Mouse (Mus musculus) MEL (cell line): Measurements from ENCODE around the gene Mgat4c.
"Not testable (repeated sequence)": the region's sequence is repeated elsewhere in the genome, so short reads cannot be mapped to it uniquely, and the experiment has no call there.

Experiments
- CHD2 ChIP-seq: IDR thresholded peaks from 2 replicates; pipeline ENCODE4 v1.6.1; 2011; ENCODE audit warnings: low read length, improper control_type of control experiment
- CTCF ChIP-seq, 3 experiments: IDR thresholded peaks in 2 of 3; conservative IDR thresholded peaks in 1 of 3; 2 replicates each; pipeline ENCODE4 v1.5.1; 2011 to 2012; ENCODE audit warnings: low read length in 3 of 3, low read depth in 2 of 3, mild to moderate bottlenecking in 2 of 3, improper control_type of control experiment in 1 of 3, inconsistent platforms in 1 of 3, mixed read lengths in 1 of 3, moderate library complexity in 1 of 3; ENCODE audit not compliant: control insufficient read depth in 1 of 3, insufficient read depth in 1 of 3, poor library complexity in 1 of 3, severe bottlenecking in 1 of 3
- EP300 ChIP-seq, 2 experiments: IDR thresholded peaks; 2 replicates each; pipeline ENCODE4 v1.6.1; 2011; ENCODE audit warnings: improper control_type of control experiment in 2 of 2, low read length in 2 of 2, low read depth in 1 of 2, mild to moderate bottlenecking in 1 of 2
- ETS1 ChIP-seq: IDR thresholded peaks from 2 replicates; pipeline ENCODE4 v1.6.1; 2012; ENCODE audit warnings: low read depth, mild to moderate bottlenecking, inconsistent platforms, low read length, improper control_type of control experiment, moderate library complexity
- POLR2AphosphoS2 ChIP-seq: IDR thresholded peaks from 2 replicates; pipeline ENCODE4 v1.6.1; 2011; ENCODE audit warnings: low read length, improper control_type of control experiment
- UBTF ChIP-seq: IDR thresholded peaks from 2 replicates; pipeline ENCODE4 v1.6.1; 2012; ENCODE audit warnings: low read depth, mild to moderate bottlenecking, inconsistent platforms, low read length, improper control_type of control experiment, moderate library complexity, borderline replicate concordance; ENCODE audit not compliant: insufficient read depth
- ZC3H11A ChIP-seq: IDR thresholded peaks from 2 replicates; pipeline ENCODE4 v1.6.1; 2012; ENCODE audit warnings: low read depth, mild to moderate bottlenecking, inconsistent platforms, low read length, improper control_type of control experiment

GRCm38 (mm10) chr10:102435467-102435866 is 754.2 kb downstream of the Mgat4c start:
- not testable (repeated sequence) for TF ChIP-seq UBTF; EP300 (IDR thresholded peaks at IDR 0.05; ENCODE audit: low read depth in 1 of 2, low read length in 2 of 2); POLR2AphosphoS2; CHD2; ZC3H11A; ETS1
- TF ChIP-seq CTCF (IDR thresholded peaks at IDR 0.05 in 2 of 3, conservative IDR thresholded peaks at IDR 0.05 in 1 of 3; ENCODE audit: control insufficient read depth in 1 of 3, insufficient read depth in 1 of 3, low read depth in 2 of 3, low read length in 3 of 3, poor library complexity in 1 of 3, severe bottlenecking in 1 of 3) = peak in 1 of 3 experiments; percentile 21; a peak in 1 of 6 replicates
